Mouse (Mus musculus): Measurements from ENCODE around the gene Prss58.

The Prss58 gene

GRCm38 (mm10) chr6:40900287-40900686, at the start of gene Prss58:
TSS of gene Prss58 (minus strand) at chr6:40900387.
- no peak for DNase-seq (ENCODE audit: low spot score in 2 of 2)

- no peak for DNase-seq (ENCODE audit: low spot score in 2 of 2)
Observed at GRCm38 (mm10) chr6:40940457-40940856, 40.3 kb upstream of the Prss58 start, which contains the start of gene 1700074P13Rik. TSS of gene 1700074P13Rik (minus strand) at chr6:40940557.

GRCm38 (mm10) chr6:40919954-40920353, 19.8 kb upstream of the Prss58 start:
- no peak for DNase-seq (ENCODE audit: low spot score in 2 of 2)

GRCm38 (mm10) chr6:40894716-40895115, 5.5 kb downstream of the Prss58 start:
- DNase-seq (ENCODE audit: low spot score in 2 of 2): no peak

DNA sequence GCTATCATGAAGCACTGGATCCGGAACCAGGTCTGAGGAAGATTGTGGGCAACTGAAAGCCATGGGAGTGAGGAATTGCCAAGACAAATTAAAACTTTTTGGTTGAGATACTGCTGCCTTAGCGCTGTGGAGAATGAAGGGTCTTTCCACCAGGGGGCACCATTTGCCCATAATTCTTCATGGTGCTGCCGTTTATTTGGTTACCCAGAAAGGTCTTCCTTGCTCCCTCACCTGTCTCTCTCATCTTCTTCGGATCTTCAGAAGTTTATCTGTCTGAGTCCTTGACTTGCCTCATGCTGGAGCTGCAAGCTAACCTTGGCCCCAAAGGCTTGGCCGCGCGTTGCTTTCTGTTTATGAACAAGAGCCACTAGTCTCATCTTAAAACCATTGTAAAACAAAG, 6.6 kb downstream of the Prss58 start:
- peak; percentile 51 to 83 for DNase-seq (ENCODE audit: low spot score in 2 of 2)

DNA sequence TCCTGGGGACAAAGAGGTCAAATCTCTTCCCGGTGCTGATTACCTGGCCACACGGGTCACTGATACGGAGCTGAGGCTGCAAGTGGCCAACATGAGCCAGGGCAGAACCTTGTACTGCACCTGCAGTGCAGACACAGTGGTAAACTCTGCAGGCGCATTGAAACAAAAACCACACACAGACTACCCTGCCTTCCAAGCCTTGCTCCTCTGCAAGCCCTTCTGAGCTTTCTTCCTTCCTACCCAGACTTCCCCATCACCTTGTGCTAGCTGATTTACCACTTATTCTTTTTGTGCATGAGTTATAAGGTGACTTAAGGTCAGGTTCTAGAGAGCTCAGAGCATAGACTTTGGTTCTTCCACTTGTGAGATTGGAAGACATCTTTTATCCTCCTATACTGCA, 8.4 kb downstream of the Prss58 start:
- no peak for DNase-seq (ENCODE audit: low spot score in 2 of 2)

DNA sequence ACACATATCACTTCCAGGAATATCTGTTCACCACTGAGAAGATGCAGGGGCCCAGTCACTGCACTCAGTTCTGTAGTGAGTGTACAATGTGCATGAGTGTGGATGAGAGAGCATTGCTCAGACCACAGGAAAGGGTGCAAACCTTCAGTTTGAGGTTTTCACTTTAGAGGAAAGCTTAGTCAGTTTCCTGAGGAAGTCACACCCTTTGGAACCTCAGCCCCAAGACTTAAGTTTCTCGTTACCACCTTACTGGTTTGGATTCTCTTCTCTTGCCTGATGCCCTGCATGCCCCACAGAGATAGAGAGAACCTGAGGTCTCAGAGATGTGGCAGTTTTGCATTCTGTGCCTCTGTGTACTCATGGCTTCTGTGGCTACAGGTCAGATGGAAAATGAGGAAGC, 9.2 kb downstream of the Prss58 start:
- no peak for DNase-seq (ENCODE audit: low spot score in 2 of 2)

DNA sequence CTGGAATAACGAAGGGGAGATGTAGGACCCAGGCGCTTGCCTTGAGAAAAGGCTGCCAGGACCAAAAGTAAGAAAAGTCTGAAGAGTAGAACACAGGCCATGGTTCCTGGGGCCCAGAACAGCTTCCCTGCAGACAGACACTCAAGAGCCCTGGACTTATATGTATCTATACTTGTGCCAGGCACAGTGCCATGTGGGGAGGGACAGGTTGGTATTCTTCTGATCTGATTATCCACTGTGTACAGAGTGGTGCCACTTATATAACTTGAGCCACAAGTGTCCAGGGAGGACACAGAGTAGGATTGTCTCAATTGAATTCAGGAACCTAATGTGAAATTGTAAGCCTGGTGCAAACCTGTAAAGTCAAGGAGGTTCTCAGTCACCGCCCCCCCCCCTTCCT, 12.8 kb downstream of the Prss58 start, which contains the start of gene Moxd2:
TSS of gene Moxd2 (minus strand) at position 101 of the 400 bp plus-strand sequence.
- DNase-seq (ENCODE audit: low spot score in 2 of 2): no peak

DNA sequence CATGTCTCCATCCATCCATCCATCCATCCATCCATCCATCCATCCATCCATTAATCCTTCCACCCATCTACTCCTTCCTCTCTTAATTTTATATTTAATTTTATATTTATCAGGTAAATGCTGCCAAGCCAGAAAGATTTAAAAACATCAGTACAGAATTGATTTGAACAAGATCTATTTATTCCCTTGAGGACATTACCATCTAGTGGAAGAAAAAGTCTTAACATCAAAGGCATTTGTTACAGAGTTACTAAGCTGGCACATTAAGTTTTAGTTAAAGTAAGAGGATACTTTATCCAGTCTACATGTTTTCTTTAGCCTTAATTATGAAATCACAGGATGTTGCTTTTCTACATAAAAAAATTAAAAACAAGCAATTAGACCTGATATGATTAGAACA, 54.9 kb downstream of the Prss58 start:
- no peak for DNase-seq (ENCODE audit: low spot score in 2 of 2)
